Mouse (Mus musculus) right cerebral cortex, postnatal 10 days (tissue): ENCODE measurements around the gene Col13a1.
A peak's percentile ranks its signal among the peaks of the same experiment; 100 is the strongest.

Experiments
- DNase-seq, 2 experiments: peaks; one replicate each; pipeline ENCODE4 v3.0.0; 2021; ENCODE audit warnings: low spot score in 2 of 2

Col13a1 gene

DNA sequence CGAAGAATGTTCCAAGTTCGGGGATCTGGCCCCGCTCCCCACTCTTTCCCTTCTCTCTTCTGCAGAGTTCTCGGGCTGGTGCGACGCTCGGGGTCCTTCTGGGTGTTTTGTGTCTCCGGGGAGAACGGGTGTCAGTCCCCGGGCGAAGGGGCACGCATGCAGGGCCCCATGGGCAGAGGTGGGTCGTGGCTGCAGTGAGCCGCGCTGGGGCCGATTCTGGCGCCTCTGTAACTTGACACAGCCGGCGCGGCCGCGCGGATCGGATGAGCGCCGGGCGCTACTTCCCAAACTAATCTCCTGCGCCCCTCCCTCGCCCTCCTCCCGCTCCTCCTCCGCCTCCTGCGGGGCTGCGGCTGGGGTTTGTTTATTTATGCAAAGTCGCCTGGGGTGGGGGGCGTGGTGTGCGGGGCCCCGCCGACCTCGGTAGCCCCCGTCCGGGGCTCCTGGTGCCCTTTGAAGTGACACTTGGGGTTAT is at the start of gene Col13a1:
TSS of gene Col13a1 (minus strand) at position 243 of the 475 bp plus-strand sequence.
- no peak for DNase-seq

GRCm38 (mm10) chr10:62027699-62028098 is 48.8 kb upstream of the Col13a1 start:
- no peak for DNase-seq

DNA sequence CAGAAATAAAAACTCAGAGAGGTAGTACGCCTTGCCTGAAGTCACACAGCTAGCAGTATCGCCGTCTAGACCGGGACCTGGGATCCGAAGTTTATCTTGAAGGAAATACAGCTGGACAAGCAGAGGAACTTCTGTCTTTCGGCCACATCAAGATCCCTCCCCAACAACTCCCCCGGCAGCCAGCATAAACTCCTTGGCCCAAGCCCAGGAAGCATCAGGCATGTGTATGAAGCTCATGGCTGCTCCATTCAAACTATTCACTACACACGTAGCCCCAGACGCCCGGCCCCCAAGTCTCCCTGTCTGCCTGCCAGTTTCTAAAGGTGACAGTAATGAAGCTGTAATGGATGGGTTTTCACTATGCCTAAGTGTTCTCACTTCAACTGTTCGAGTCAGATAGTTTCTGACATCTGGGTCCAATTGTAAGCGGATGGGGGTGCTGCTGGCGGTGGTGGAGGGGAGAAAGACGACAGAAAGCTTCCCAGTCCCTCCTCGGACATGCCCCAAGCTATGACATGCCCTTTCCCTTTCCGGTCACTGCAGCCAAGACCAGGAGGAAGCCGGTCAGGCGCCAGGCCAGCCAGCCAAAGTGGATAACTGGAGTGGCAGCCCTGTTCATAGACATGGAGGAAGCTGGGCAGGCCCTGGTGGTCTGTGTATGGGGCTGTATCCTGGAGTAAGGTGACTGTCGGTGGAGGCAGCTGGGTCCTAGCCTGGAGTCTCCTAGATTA is 45.1 kb upstream of the Col13a1 start:
- DNase-seq, result no peak

- DNase-seq, result no peak
Observed at GRCm38 (mm10) chr10:62020068-62020620, 41.2 kb upstream of the Col13a1 start.

DNA sequence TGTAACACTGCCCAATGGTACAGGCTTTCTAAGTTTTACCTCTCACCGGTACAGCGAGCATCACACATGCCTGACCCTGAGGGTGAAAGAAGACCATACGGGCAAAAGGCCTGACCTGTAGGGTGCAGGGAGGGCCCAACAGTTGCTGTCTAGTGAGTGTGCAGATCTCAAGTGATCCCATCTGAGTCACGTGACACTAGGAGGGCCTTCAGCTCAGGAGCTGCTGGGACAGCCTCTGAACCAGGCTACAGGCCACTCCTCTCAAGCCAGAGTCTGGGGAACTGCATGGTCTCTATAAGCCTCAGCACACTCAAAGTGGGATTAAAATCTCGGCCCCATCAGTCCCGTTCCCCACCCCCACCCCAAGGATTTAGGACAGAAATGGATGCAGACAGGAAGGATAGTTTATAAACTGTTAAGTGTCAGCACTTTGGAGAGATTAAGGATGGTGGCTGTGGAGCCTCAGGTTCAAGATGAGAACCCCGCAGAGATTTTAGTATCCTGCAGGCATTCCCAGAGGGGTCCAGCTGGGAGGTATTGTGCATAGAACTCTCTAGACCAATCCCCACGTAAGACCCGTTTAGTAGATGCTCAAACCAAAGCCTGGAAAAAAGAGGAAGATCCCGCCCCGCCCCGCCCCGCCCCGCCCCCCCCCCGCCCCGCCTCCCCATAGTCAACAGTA is 40.6 kb upstream of the Col13a1 start:
- no peak for DNase-seq

GRCm38 (mm10) chr10:62016947-62017346 is 38.0 kb upstream of the Col13a1 start:
- peak in 1 of 2 experiments; percentile 32 for DNase-seq

- no peak for DNase-seq
Observed at GRCm38 (mm10) chr10:62013190-62013589, 34.3 kb upstream of the Col13a1 start.

DNA sequence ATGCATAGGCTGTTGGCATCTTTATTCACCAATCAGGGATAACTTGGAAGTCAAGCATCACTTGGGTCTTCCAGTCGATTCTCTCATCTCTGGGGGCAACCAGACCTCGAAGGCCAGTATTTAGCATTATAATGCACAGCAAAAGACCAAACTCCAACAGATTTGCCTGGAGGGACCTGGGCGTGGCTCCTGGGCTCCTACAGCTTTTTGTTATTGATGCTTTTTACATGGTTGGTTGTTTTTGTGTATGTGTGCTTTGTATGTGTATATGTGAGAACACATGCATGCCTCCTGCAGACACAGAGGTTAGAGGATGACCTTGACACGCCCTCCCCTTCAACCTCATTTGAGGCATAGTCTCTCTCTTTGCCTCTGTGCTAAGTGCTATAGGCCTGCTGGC is 33.5 kb upstream of the Col13a1 start:
- DNase-seq, result no peak

DNA sequence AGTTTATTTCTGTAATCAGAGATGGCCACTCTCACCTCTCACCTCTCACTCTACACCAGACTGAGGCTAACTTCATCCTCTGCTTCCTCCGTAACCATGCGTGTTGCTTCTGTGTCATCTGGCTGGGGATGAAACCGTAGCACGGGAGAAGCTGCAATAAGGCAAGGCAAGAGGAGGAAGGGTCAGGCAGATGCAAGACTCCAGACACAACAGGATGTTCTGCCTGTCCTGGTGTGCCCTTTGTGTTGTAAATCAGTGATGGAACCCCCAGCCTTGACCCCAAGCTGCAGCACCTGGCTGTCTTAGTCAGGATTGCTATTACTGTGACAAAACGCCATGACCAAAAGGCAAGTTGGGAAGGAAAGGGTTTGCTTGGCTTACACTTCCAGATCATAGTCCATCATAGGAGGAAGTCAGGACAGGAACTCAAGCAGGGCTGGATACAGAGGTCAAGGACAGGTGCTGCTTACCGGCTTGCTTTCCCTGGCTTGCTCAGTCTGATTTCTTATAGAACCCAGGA is 31.1 kb upstream of the Col13a1 start:
- DNase-seq, result no peak

DNA sequence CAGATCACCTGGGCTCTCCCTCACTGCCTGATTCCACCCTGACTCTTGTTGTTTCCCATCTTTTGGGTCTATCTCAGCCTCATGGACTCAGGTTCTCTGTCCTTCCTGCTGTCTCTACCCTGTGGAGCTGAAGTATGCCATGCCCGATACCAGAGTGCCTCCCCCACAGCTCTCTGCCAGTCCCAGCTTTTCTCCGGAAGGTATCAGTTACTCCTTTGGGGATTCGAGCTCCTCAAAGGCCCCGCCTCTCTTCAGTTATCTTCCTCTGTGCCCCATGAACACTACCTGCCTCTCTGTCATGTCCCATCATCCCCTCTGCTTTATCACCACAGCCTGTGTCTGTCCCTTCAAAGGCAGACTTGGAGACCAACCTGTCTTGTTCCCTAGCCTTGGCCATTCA is 29.1 kb upstream of the Col13a1 start:
- DNase-seq, result no peak

- DNase-seq, result no peak
Observed at GRCm38 (mm10) chr10:62006371-62006770, 27.5 kb upstream of the Col13a1 start.

GRCm38 (mm10) chr10:62000216-62000615 is 21.3 kb upstream of the Col13a1 start:
- no peak for DNase-seq

GRCm38 (mm10) chr10:61999766-62000165 is 20.9 kb upstream of the Col13a1 start:
- DNase-seq, result no peak

GRCm38 (mm10) chr10:61991481-61992424 is 12.8 kb upstream of the Col13a1 start:
- DNase-seq, result no peak

DNA sequence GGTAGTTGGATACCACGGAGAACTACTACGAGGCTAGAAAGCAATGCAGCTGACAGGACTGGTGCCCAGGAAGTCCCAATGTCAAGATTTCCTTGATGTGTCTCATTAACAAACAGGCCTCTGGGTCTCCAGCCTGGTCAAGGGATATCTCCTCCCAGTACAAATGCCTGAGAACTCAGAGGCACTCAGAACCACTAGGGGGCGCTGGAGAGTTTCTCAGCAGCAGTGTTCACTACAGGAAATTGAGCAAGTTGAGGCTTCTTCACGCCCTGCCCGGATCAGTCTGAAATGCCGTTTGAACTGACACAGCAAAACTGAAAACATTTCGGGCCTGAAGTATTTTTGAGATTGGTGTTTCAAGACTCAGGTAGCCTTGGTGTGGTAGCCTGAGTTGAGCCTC is 1.5 kb upstream of the Col13a1 start:
- DNase-seq, result peak; percentile 90 to 94

- peak; percentile 49 to 58 for DNase-seq
Observed at GRCm38 (mm10) chr10:61978112-61978865, 619 bp downstream of the Col13a1 start.

- DNase-seq, result no peak
Observed at GRCm38 (mm10) chr10:61977392-61978096, 1.4 kb downstream of the Col13a1 start.

GRCm38 (mm10) chr10:61976987-61977386 is 1.9 kb downstream of the Col13a1 start:
- DNase-seq, result peak; percentile 32 to 36

DNA sequence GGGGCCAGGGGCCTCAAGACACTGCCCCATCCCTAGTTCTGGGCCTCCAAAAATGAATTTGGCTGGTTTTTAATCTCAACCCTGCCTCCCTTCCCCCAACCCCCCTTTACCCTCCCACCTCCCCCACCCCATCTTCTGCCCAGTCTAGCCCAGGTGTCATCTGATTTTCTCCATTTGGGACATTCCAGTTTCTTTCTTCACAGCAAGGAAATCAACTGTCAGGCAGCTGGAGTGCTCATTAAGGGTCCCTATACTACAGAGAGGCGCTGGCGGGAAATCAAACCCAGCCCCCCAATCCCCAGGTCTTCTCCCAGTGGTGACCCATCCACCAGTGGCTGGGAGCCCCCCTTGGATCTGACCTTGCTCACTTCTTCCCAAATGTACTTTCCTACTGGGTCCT is 4.3 kb downstream of the Col13a1 start:
- no peak for DNase-seq

DNA sequence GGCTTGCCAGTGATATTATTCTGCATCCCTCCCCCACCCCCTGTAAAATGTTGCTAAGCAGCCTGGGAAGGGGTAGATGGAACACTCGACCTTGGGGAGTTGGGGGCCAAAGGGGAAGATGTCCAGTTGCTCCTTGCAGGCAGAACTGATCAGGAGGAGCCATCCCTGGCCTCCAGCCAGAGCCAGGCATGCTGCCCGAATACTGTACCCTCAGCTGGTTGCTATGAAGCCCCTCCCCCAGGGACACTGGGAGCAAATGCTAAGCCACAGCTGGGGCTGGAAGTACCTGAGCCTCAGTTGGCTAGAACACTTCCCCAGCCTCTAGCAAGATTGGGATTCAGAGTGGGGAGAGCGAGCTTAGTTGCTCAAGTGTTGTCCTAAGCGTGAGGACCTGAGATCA is 6.9 kb downstream of the Col13a1 start:
- peak in 1 of 2 experiments; percentile 40 for DNase-seq
